Mouse (Mus musculus) hindbrain, embryonic 10.5 days (tissue): ENCODE measurements around the gene Hif3a. TPM values are rescaled to one million over a fixed set of nuclear protein-coding genes. Genes with fewer than 3 reads are reported as not detected.
"Not testable (repeated sequence)": the region's sequence is repeated elsewhere in the genome, so short reads cannot be mapped to it uniquely, and the experiment has no call there.

Experiments used
- DNase-seq: peaks from one replicate; pipeline ENCODE4 v3.0.0-alpha.2; 2017; ENCODE audit warnings: low spot score
- H3K27ac ChIP-seq: fragments of 300-500 bp; sonication (generic); 2 replicates; pipeline ENCODE4 v1.5.1; 2016; ENCODE audit warnings: mild to moderate bottlenecking, moderate library complexity
- H3K27me3 ChIP-seq: fragments of 300-500 bp; sonication (generic); 2 replicates; pipeline ENCODE4 v1.6.1; 2016; ENCODE audit warnings: mild to moderate bottlenecking; ENCODE audit not compliant: poor library complexity, insufficient read depth, severe bottlenecking
- H3K36me3 ChIP-seq: fragments of 300-500 bp; sonication (generic); 2 replicates; pipeline ENCODE4 v1.6.1; 2016; ENCODE audit warnings: mild to moderate bottlenecking, moderate library complexity
- H3K4me1 ChIP-seq: fragments of 300-500 bp; sonication (generic); replicated peaks from 2 replicates; pipeline ENCODE4 v1.6.1; 2016; ENCODE audit warnings: mild to moderate bottlenecking
- H3K4me3 ChIP-seq: fragments of 300-500 bp; sonication (generic); 2 replicates; pipeline ENCODE4 v1.5.1; 2016; ENCODE audit warnings: mild to moderate bottlenecking, moderate library complexity
- H3K9me3 ChIP-seq: fragments of 300-500 bp; sonication (generic); 2 replicates; pipeline ENCODE4 v1.6.1; 2016; ENCODE audit warnings: mild to moderate bottlenecking, moderate library complexity
- WGBS: fragments of 180-500 bp; shearing (Covaris S2); methylation state at CpG from one replicate; pipeline ENCODE4 v1.1.7; 2016; 5-methylcytosine and 5-hydroxymethylcytosine counted together
- polyA plus RNA-seq: library from polyadenylated mRNA; unstranded; fragments of >200 nt; fragmentation: Nextera tagmentation; extraction: Ambion mirVana; gene quantifications from 2 replicates; pipeline ENCODE4 v1.2.1, GENCODE M21; 2016

Hif3a gene
- 4.8 and 5.6 TPM in 2 replicates for polyA plus RNA-seq

GRCm38 (mm10) chr7:17062389-17062788 is at the start of gene Hif3a:
Gene Hif3a (minus strand): TSS chr7:17062427.
- Histone ChIP-seq H3K27me3 (peaks cover 35% of the 10 kb centered on the region), H3K9me3 (no peaks in the 10 kb centered on the region), H3K27ac (peak within 1 kb of the TSS; percentile 77), H3K36me3 (no peaks in the 10 kb centered on the region), H3K4me3 (peak within 1 kb of the TSS; percentile 55), H3K4me1 (peaks cover 36% of the 10 kb centered on the region)
- peak; percentile 85 for DNase-seq
- 2% methylated on average over 15 of the region's 15 CpGs for WGBS

GRCm38 (mm10) chr7:17101631-17102030 is 39.4 kb upstream of the Hif3a start:
- H3K9me3 ChIP-seq, H3K27me3 ChIP-seq, H3K36me3 ChIP-seq, H3K4me3 ChIP-seq, H3K27ac ChIP-seq, DNase-seq, H3K4me1 ChIP-seq: not testable (repeated sequence)
- WGBS, result 92% methylated on average over 13 of the region's 13 CpGs

DNA sequence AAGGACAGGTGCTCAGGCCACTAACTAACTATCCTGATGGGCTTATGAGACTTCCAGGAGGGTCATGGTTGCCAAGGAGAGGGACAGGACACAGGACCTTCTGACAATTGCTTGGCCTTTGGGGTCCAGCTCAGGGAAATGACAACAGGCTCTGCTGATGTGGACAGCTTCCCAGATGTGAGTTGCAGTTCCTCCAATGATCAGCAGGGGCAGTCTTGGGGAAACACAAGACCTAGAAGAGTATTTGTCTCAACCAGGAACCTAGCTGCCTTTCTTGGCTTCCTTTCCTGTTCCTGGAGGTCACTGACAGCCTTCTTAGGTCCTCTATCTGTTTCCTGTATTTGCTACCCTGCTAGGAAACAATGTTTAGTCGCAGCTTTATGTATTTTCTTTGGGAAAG is 29.1 kb upstream of the Hif3a start:
- no peaks in the 10 kb centered on the region for H3K27me3 ChIP-seq
- no peak for DNase-seq
- no peak overlapping the region for H3K27ac ChIP-seq
- no peaks in the 10 kb centered on the region for H3K4me1 ChIP-seq
- H3K36me3 ChIP-seq, result no peaks in the 10 kb centered on the region
- H3K4me3 ChIP-seq, result no peak overlapping the region
- peaks cover 3% of the 10 kb centered on the region; the same call in 1 of the 2 replicates for H3K9me3 ChIP-seq
- 10% methylated on average over 1 of the region's 1 CpGs for WGBS

- Histone ChIP-seq H3K36me3 (no peaks in the 10 kb centered on the region), H3K9me3 (no peaks in the 10 kb centered on the region; the same call in 1 of the 2 replicates), H3K4me3 (no peak overlapping the region), H3K4me1 (no peaks in the 10 kb centered on the region), H3K27me3 (no peaks in the 10 kb centered on the region), H3K27ac (no peak overlapping the region)
- WGBS, result 61% methylated on average over 3 of the region's 3 CpGs
- DNase-seq, result no peak
Measured at GRCm38 (mm10) chr7:17090058-17090585, 27.9 kb upstream of the Hif3a start.

DNA sequence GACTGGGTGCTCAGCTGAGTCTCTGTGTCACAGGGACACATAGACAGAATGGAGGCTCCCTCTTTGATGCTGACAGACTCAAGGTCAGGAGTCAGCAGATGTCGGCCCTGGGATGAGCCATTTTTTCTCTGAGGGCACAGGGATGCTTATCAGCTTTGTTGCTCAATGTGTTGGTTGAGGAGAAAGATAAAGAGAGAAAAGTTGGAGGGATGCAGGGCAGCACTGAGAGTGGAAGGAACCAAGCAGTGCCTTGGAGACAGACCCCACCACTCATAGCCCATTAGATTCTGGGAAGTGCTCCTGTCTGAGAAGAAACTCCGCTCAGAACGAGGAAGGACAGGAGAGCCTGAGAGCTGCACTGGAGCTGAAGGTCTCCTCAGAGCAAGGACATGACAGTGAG is 25.5 kb upstream of the Hif3a start:
- WGBS, result 74% methylated on average over 3 of the region's 3 CpGs
- Histone ChIP-seq H3K27ac (no peak overlapping the region), H3K4me3 (no peak overlapping the region), H3K27me3 (no peaks in the 10 kb centered on the region), H3K9me3 (no peaks in the 10 kb centered on the region; the same call in 1 of the 2 replicates), H3K36me3 (no peaks in the 10 kb centered on the region), H3K4me1 (no peaks in the 10 kb centered on the region)
- DNase-seq, result no peak

- Histone ChIP-seq H3K4me3 (no peak overlapping the region), H3K9me3 (peaks cover 13% of the 10 kb centered on the region; the same call in 1 of the 2 replicates), H3K27me3 (no peaks in the 10 kb centered on the region), H3K4me1 (no peaks in the 10 kb centered on the region; the same call in 1 of the 2 replicates), H3K27ac (no peak overlapping the region), H3K36me3 (no peaks in the 10 kb centered on the region)
- WGBS, result 92% methylated on average over 4 of the region's 4 CpGs
- DNase-seq, result no peak
Measured at GRCm38 (mm10) chr7:17082766-17083165, 20.5 kb upstream of the Hif3a start.

DNA sequence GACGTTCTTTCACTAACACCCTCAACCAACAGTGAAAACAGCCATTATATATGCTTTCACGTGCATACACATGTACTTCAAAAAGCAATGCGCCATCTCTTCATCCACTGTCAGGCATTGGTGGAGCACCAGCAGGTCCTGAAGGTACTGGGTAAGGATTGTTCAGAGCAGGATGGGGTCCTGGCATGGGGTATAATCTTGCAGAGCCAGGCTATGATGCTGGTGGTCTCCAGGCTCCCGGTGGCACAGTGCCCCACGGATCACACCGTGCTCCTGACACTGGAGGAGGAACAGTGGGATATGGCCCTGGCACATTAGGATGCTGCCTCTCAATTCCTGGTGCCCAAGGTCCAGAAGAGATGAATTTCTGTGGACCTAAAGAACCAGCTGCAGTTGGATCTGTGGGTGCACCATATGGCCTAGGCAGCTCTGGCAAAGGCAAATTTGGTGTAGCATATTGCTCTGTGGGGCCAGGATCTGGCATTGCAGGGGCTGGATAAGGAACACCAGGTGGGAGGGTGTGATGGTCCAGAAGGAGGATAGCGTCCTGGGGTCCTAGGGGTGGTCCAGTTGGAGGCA is 15.9 kb upstream of the Hif3a start:
- H3K9me3 ChIP-seq, result 0 out of 2 replicates have a peak, but pooled peaks cover 13% of the 10 kb centered on the region
- H3K36me3 ChIP-seq, result no peaks in the 10 kb centered on the region
- no peak overlapping the region for H3K27ac ChIP-seq
- no peaks in the 10 kb centered on the region for H3K27me3 ChIP-seq
- no peak for DNase-seq
- 87% methylated on average over 7 of the region's 7 CpGs for WGBS
- no peak overlapping the region for H3K4me3 ChIP-seq
- H3K4me1 ChIP-seq, result no peaks in the 10 kb centered on the region; the same call in 1 of the 2 replicates

GRCm38 (mm10) chr7:17076542-17076941 is 14.3 kb upstream of the Hif3a start:
- Histone ChIP-seq H3K27ac (no peak overlapping the region), H3K9me3 (0 out of 2 replicates have a peak, but pooled peaks cover 13% of the 10 kb centered on the region), H3K4me1 (no peaks in the 10 kb centered on the region; the same call in 1 of the 2 replicates), H3K27me3 (no peaks in the 10 kb centered on the region), H3K36me3 (no peaks in the 10 kb centered on the region), H3K4me3 (no peak overlapping the region)
- DNase-seq, result no peak
- WGBS, result 86% methylated on average over 1 of the region's 1 CpGs

DNA sequence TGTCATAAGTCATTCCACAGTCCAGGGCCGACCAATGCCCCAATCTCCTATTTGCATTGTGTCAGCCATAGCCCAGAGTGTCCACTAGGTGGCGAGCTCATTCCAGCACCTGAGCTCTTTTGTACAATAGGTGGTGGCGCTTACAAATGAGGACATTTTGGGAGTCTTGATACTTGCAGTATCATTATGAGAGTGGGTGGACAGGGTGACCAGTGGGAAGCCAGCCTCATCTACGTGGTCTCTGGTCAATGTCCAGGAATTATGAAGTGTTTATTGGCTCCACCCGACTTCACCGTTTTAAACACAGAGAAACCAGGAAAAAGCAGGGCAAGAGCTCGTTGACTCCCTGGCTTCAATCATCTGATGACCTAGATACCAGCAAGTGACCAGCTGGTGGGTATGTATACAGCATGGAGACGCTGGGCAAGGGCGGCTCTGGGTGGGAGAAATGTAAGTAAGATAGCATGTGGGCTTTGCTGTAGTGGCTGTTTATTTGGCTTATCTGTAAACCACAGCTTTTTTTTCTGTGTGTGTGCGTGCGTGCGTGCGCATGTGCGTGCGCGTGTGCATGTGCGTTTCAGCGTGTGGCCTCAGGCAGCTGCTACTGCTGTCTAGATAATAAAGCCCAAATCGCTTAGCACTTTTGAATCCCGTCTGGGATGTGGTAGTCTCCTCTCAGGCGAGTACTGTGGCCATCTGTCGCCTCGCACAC is 11.8 kb upstream of the Hif3a start, which contains the start of gene Psg16:
Psg16 (plus strand) TSS at position 137 of the 712 bp plus-strand sequence.
- H3K27ac ChIP-seq, result no peak within 1 kb of the TSS
- 0 out of 2 replicates have a peak, but pooled peaks cover 9% of the 10 kb centered on the region for H3K9me3 ChIP-seq
- no peaks in the 10 kb centered on the region for H3K27me3 ChIP-seq
- DNase-seq, result peak; percentile 62
- H3K36me3 ChIP-seq, result no peaks in the 10 kb centered on the region
- WGBS, result 72% methylated on average over 23 of the region's 23 CpGs
- H3K4me1 ChIP-seq, result no peaks in the 10 kb centered on the region
- no peak within 1 kb of the TSS for H3K4me3 ChIP-seq

DNA sequence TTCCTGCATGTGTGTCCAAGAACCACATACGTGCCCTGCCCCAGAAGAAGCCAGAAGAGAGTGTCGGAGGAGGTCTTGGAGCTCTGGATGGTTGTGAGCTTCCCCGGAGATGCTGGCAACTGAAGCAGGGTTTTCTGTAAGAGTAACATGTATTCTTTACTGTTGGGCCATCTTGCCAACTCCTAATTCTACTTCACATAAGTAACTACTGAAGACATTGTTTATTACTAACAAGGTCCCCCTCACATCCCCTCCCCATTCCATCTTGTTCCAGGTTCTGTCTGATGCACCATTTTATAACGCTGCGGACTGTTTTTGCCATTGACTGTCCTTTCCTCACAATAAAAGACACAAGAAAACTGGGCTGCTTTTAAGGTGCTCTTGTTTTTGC is 11.3 kb upstream of the Hif3a start:
- Histone ChIP-seq H3K9me3 (0 out of 2 replicates have a peak, but pooled peaks cover 5% of the 10 kb centered on the region), H3K4me3 (no peak overlapping the region), H3K27me3 (no peaks in the 10 kb centered on the region), H3K4me1 (no peaks in the 10 kb centered on the region), H3K36me3 (no peaks in the 10 kb centered on the region), H3K27ac (no peak overlapping the region)
- peak; percentile 0 for DNase-seq
- 58% methylated on average over 5 of the region's 5 CpGs for WGBS

- not testable (repeated sequence) for DNase-seq
- 64% methylated on average over 5 of the region's 5 CpGs for WGBS
Measured at GRCm38 (mm10) chr7:17067651-17068050, 5.4 kb upstream of the Hif3a start.

GRCm38 (mm10) chr7:17067000-17067399 is 4.8 kb upstream of the Hif3a start:
- Histone ChIP-seq H3K27ac (no peak overlapping the region), H3K4me3 (no peak overlapping the region)

More at GRCm38 (mm10) chr7:17067651-17068050, 5.4 kb upstream of the Hif3a start:
- H3K4me3 ChIP-seq, H3K36me3 ChIP-seq, H3K27ac ChIP-seq, H3K4me1 ChIP-seq, H3K9me3 ChIP-seq: not testable (repeated sequence)
- H3K27me3 ChIP-seq, result peaks cover 12% of the 10 kb centered on the region

DNA sequence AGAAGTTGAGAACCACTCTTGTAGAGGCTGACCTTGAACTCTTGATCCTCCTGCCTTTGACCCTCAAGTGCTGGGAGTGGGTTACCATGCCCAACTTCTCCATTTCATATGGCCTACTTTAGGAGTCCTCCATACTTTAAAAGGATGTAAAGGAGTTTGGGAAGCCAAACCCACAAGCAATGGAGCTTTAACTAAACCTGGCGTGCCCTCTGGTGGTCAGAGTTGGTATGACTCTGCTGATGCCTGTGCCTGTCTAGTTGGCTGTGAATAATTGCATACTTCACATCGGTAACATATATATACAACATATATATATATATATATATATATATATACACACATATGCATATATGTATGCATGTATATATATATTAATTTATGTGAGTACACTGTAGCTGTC is 4.2 kb upstream of the Hif3a start:
- WGBS, result 27% methylated on average over 2 of the region's 2 CpGs
- no peak overlapping the region for H3K4me3 ChIP-seq
- no peak overlapping the region for H3K27ac ChIP-seq
- no peaks in the 10 kb centered on the region for H3K36me3 ChIP-seq
- peaks cover 18% of the 10 kb centered on the region for H3K4me1 ChIP-seq
- H3K27me3 ChIP-seq, result peaks cover 20% of the 10 kb centered on the region
- peak; percentile 75 for DNase-seq
- H3K9me3 ChIP-seq, result no peaks in the 10 kb centered on the region

More at GRCm38 (mm10) chr7:17067000-17067399, 4.8 kb upstream of the Hif3a start:
- no peak for DNase-seq
- Histone ChIP-seq H3K27me3 (peaks cover 14% of the 10 kb centered on the region), H3K9me3 (no peaks in the 10 kb centered on the region), H3K36me3 (no peaks in the 10 kb centered on the region), H3K4me1 (peaks cover 13% of the 10 kb centered on the region)
